Mouse (Mus musculus) liver (tissue): ENCODE data around the gene Plcb4.

Experiments
- DNase-seq: peaks from one replicate; pipeline ENCODE4 v3.0.0-alpha.2; 2020; ENCODE audit warnings: mixed read lengths

Gene Plcb4

GRCm38 (mm10) chr2:135901015-135901414 is 242.2 kb downstream of the Plcb4 start:
- DNase-seq: no peak

GRCm38 (mm10) chr2:135904262-135904661 is 245.5 kb downstream of the Plcb4 start:
- DNase-seq: no peak

GRCm38 (mm10) chr2:135904791-135905190 is 246.0 kb downstream of the Plcb4 start:
- no peak for DNase-seq

- DNase-seq: no peak
Observed at GRCm38 (mm10) chr2:135914343-135915261, 255.8 kb downstream of the Plcb4 start.

- DNase-seq: no peak
Observed at GRCm38 (mm10) chr2:135915928-135916327, 257.1 kb downstream of the Plcb4 start.

GRCm38 (mm10) chr2:135917000-135917399 is 258.2 kb downstream of the Plcb4 start:
- DNase-seq: no peak

- DNase-seq: no peak
Observed at GRCm38 (mm10) chr2:135918116-135918515, 259.3 kb downstream of the Plcb4 start.

GRCm38 (mm10) chr2:135919641-135920040 is 260.8 kb downstream of the Plcb4 start:
- DNase-seq: no peak

- DNase-seq: peak; percentile 7
Observed at GRCm38 (mm10) chr2:135926660-135927343, 268.0 kb downstream of the Plcb4 start.

GRCm38 (mm10) chr2:135929021-135929720 is 270.4 kb downstream of the Plcb4 start:
- DNase-seq: no peak

GRCm38 (mm10) chr2:135930696-135931095 is 271.9 kb downstream of the Plcb4 start:
- DNase-seq: no peak

GRCm38 (mm10) chr2:135932569-135932968 is 273.8 kb downstream of the Plcb4 start:
- DNase-seq: no peak

- DNase-seq: no peak
Observed at GRCm38 (mm10) chr2:135936376-135936775, 277.6 kb downstream of the Plcb4 start.

GRCm38 (mm10) chr2:135937646-135938045 is 278.8 kb downstream of the Plcb4 start:
- DNase-seq: no peak

- DNase-seq: no peak
Observed at GRCm38 (mm10) chr2:135939933-135940332, 281.1 kb downstream of the Plcb4 start.

GRCm38 (mm10) chr2:135947839-135948238 is 289.0 kb downstream of the Plcb4 start:
- no peak for DNase-seq

GRCm38 (mm10) chr2:135954760-135955548 is 296.1 kb downstream of the Plcb4 start:
- DNase-seq: no peak

- DNase-seq: no peak
Observed at GRCm38 (mm10) chr2:135955796-135956195, 297.0 kb downstream of the Plcb4 start.

GRCm38 (mm10) chr2:135957689-135958088 is 298.9 kb downstream of the Plcb4 start:
- peak; percentile 50 for DNase-seq

GRCm38 (mm10) chr2:135958453-135958852 is 299.6 kb downstream of the Plcb4 start:
- DNase-seq: no peak

GRCm38 (mm10) chr2:135963089-135963488 is 304.3 kb downstream of the Plcb4 start:
- no peak for DNase-seq

GRCm38 (mm10) chr2:135966871-135967557 is 308.2 kb downstream of the Plcb4 start:
- DNase-seq: peak; percentile 31
